Mouse (Mus musculus): ENCODE measurements around the gene A930017K11Rik.

A930017K11Rik gene

GRCm38 (mm10) chr17:25958771-25959494, 6.6 kb upstream of the A930017K11Rik start:
- no peak for DNase-seq (ENCODE audit: low spot score)

- DNase-seq (ENCODE audit: low spot score): no peak
These were observed 5.3 kb upstream of the A930017K11Rik start for GRCm38 (mm10) chr17:25957586-25958051.

GRCm38 (mm10) chr17:25956631-25957030, 4.3 kb upstream of the A930017K11Rik start:
- DNase-seq (ENCODE audit: low spot score): no peak

GRCm38 (mm10) chr17:25956201-25956600, 3.8 kb upstream of the A930017K11Rik start:
- DNase-seq (ENCODE audit: low spot score): no peak

- DNase-seq (ENCODE audit: low spot score): no peak
These were observed 3.4 kb upstream of the A930017K11Rik start for GRCm38 (mm10) chr17:25955736-25956135.

GRCm38 (mm10) chr17:25954671-25955070, 2.3 kb upstream of the A930017K11Rik start:
- DNase-seq (ENCODE audit: low spot score): no peak

GRCm38 (mm10) chr17:25953161-25953560, 796 bp upstream of the A930017K11Rik start:
- no peak for DNase-seq (ENCODE audit: low spot score)

GRCm38 (mm10) chr17:25951225-25951802, 1.1 kb downstream of the A930017K11Rik start:
- DNase-seq (ENCODE audit: low spot score): no peak

GRCm38 (mm10) chr17:25950706-25951105, 1.7 kb downstream of the A930017K11Rik start:
- no peak for DNase-seq (ENCODE audit: low spot score)

GRCm38 (mm10) chr17:25949981-25950380, 2.4 kb downstream of the A930017K11Rik start:
- DNase-seq (ENCODE audit: low spot score): no peak

GRCm38 (mm10) chr17:25948051-25948450, 4.3 kb downstream of the A930017K11Rik start:
- no peak for DNase-seq (ENCODE audit: low spot score)

GRCm38 (mm10) chr17:25947576-25947975, 4.8 kb downstream of the A930017K11Rik start:
- no peak for DNase-seq (ENCODE audit: low spot score)

- no peak for DNase-seq (ENCODE audit: low spot score)
These were observed 5.5 kb downstream of the A930017K11Rik start for GRCm38 (mm10) chr17:25946891-25947290.

GRCm38 (mm10) chr17:25946349-25946748, 6.0 kb downstream of the A930017K11Rik start:
- DNase-seq (ENCODE audit: low spot score): no peak

GRCm38 (mm10) chr17:25945517-25946155, 6.7 kb downstream of the A930017K11Rik start:
- DNase-seq (ENCODE audit: low spot score): no peak

GRCm38 (mm10) chr17:25944366-25945163, 7.8 kb downstream of the A930017K11Rik start, which contains the start of the genes Pigq and Nhlrc4:
Gene Pigq, minus strand, starts transcription at chr17:25944936.
Gene Nhlrc4, minus strand, starts transcription at chr17:25944961.
- DNase-seq (ENCODE audit: low spot score): no peak

GRCm38 (mm10) chr17:25943769-25944168, 8.6 kb downstream of the A930017K11Rik start:
- no peak for DNase-seq (ENCODE audit: low spot score)

GRCm38 (mm10) chr17:25943221-25943620, 9.1 kb downstream of the A930017K11Rik start:
- no peak for DNase-seq (ENCODE audit: low spot score)

GRCm38 (mm10) chr17:25942597-25943151, 9.7 kb downstream of the A930017K11Rik start:
- no peak for DNase-seq (ENCODE audit: low spot score)

GRCm38 (mm10) chr17:25941511-25942241, 10.7 kb downstream of the A930017K11Rik start:
- DNase-seq (ENCODE audit: low spot score): no peak

- DNase-seq (ENCODE audit: low spot score): no peak
These were observed 17.8 kb downstream of the A930017K11Rik start for GRCm38 (mm10) chr17:25934526-25934925.
